Mouse (Mus musculus) hindbrain, embryonic 11.5 days (tissue): ENCODE results near the gene Cep131. TPM values are rescaled to one million over a fixed set of nuclear protein-coding genes. Genes with fewer than 3 reads are reported as not detected.

Experiments
- ATAC-seq: fragments of 200-750 bp; cut with Nextera tagmentation; 2 replicates; pipeline ENCODE4 v1.8.0; 2017; ENCODE audit warnings: mild to moderate bottlenecking, moderate TSS enrichment, moderate library complexity; ENCODE audit not compliant: low FRiP score
- DNase-seq: peaks from one replicate; pipeline ENCODE4 v3.0.0-alpha.2; 2015; ENCODE audit warnings: low spot score
- H3K27ac ChIP-seq: fragments of 300-500 bp; sonication (generic); 2 replicates; pipeline ENCODE4 v1.5.1; 2014; ENCODE audit warnings: mild to moderate bottlenecking, low read depth, low read length
- H3K27me3 ChIP-seq: fragments of 300-500 bp; sonication (generic); 2 replicates; pipeline ENCODE4 v1.6.1; 2014; ENCODE audit warnings: mild to moderate bottlenecking, low read length, moderate library complexity, mixed read lengths; ENCODE audit not compliant: control insufficient read depth, insufficient read depth
- H3K36me3 ChIP-seq: fragments of 300-500 bp; sonication (generic); 2 replicates; pipeline ENCODE4 v1.6.1; 2014; ENCODE audit warnings: mild to moderate bottlenecking, low read length, moderate library complexity, mixed read lengths; ENCODE audit not compliant: control insufficient read depth, insufficient read depth
- H3K4me1 ChIP-seq: fragments of 300-500 bp; sonication (generic); replicated peaks from 2 replicates; pipeline ENCODE4 v1.6.1; 2014; ENCODE audit warnings: low read length, mixed read lengths; ENCODE audit not compliant: control insufficient read depth, insufficient read depth
- H3K4me2 ChIP-seq: fragments of 300-500 bp; sonication (generic); replicated peaks from 2 replicates; pipeline ENCODE4 v1.6.1; 2014; ENCODE audit warnings: mild to moderate bottlenecking, low read depth, low read length
- H3K4me3 ChIP-seq: fragments of 300-500 bp; sonication (generic); 2 replicates; pipeline ENCODE4 v1.5.1; 2014; ENCODE audit warnings: low read depth, low read length
- H3K9ac ChIP-seq: fragments of 300-500 bp; sonication (generic); 2 replicates; pipeline ENCODE4 v1.6.1; 2014; ENCODE audit warnings: low read depth, low read length
- H3K9me3 ChIP-seq: fragments of 300-500 bp; sonication (generic); 2 replicates; pipeline ENCODE4 v1.6.1; 2016; ENCODE audit warnings: low read length; ENCODE audit not compliant: control insufficient read depth
- WGBS: fragments of 180-500 bp; shearing (Covaris S2); extraction: QIAGEN DNeasy Blood & Tissue Kit; methylation state at CpG from one replicate; pipeline ENCODE4 v1.1.7; 2014; 5-methylcytosine and 5-hydroxymethylcytosine counted together
- polyA plus RNA-seq: library from polyadenylated mRNA; unstranded; fragments of >200 nt; fragmentation: Nextera tagmentation; extraction: Ambion mirVana; gene quantifications from 2 replicates; pipeline ENCODE4 v1.2.1, GENCODE M21; 2014

The Cep131 gene
- polyA plus RNA-seq, 1 experiment from 2014 or later: 24.6 TPM

- 89% methylated on average over 9 of the region's 9 CpGs for WGBS
- ATAC-seq: no peak
Observed at GRCm38 (mm10) chr11:120107796-120108195, 21.2 kb upstream of the Cep131 start.

GRCm38 (mm10) chr11:120107026-120107425 lies 20.4 kb upstream of the Cep131 start:
- H3K9me3 ChIP-seq: no peaks in the 10 kb centered on the region
- no peak overlapping the region for H3K4me3 ChIP-seq
- no peak overlapping the region for H3K4me2 ChIP-seq
- WGBS: 69% methylated on average over 2 of the region's 2 CpGs
- H3K36me3 ChIP-seq: 0 out of 2 replicates have a peak, but pooled peaks cover 2% of the 10 kb centered on the region
- no peaks in the 10 kb centered on the region for H3K4me1 ChIP-seq
- ATAC-seq (no peak), DNase-seq (no peak)
- H3K27me3 ChIP-seq: no peaks in the 10 kb centered on the region
- no peak overlapping the region for H3K27ac ChIP-seq
- no peak overlapping the region for H3K9ac ChIP-seq

More at GRCm38 (mm10) chr11:120107796-120108195, 21.2 kb upstream of the Cep131 start:
- Histone ChIP-seq H3K9ac (no peak overlapping the region), H3K4me2 (no peak overlapping the region), H3K4me1 (no peaks in the 10 kb centered on the region), H3K4me3 (no peak overlapping the region), H3K27ac (no peak overlapping the region), H3K27me3 (no peaks in the 10 kb centered on the region), H3K9me3 (no peaks in the 10 kb centered on the region), H3K36me3 (0 out of 2 replicates have a peak, but pooled peaks cover 2% of the 10 kb centered on the region)
- DNase-seq: no peak

- Histone ChIP-seq H3K27me3 (no peaks in the 10 kb centered on the region), H3K9me3 (no peaks in the 10 kb centered on the region), H3K4me2 (no peak overlapping the region), H3K27ac (no peak overlapping the region), H3K9ac (no peak overlapping the region), H3K36me3 (0 out of 2 replicates have a peak, but pooled peaks cover 2% of the 10 kb centered on the region), H3K4me1 (peaks cover 2% of the 10 kb centered on the region; the same call in 1 of the 2 replicates), H3K4me3 (no peak overlapping the region)
- no peak for DNase-seq
- 93% methylated on average over 3 of the region's 3 CpGs for WGBS
- no peak for ATAC-seq
Observed at GRCm38 (mm10) chr11:120103431-120103997, 16.9 kb upstream of the Cep131 start.

GRCm38 (mm10) chr11:120101036-120101435 lies 14.4 kb upstream of the Cep131 start:
- 0 out of 2 replicates have a peak, but pooled peaks cover 2% of the 10 kb centered on the region for H3K36me3 ChIP-seq
- H3K4me1 ChIP-seq: peaks cover 2% of the 10 kb centered on the region
- no peaks in the 10 kb centered on the region for H3K9me3 ChIP-seq
- peak; percentile 83 for DNase-seq
- ATAC-seq: no peak
- no peaks in the 10 kb centered on the region for H3K27me3 ChIP-seq
- no peak overlapping the region for H3K27ac ChIP-seq
- H3K9ac ChIP-seq: no peak overlapping the region
- 0% methylated on average over 3 of the region's 3 CpGs for WGBS
- no peak overlapping the region for H3K4me2 ChIP-seq
- H3K4me3 ChIP-seq: no peak overlapping the region

GRCm38 (mm10) chr11:120098588-120099511 lies 12.2 kb upstream of the Cep131 start, which contains the start of the genes Tepsin and Ndufaf8:
Gene Tepsin (minus strand): TSS chr11:120098731.
Gene Ndufaf8 (plus strand): TSS chr11:120098928.
- peak within 1 kb of the TSS; percentile 91 for H3K4me2 ChIP-seq
- peak within 1 kb of the TSS; percentile 88 for H3K9ac ChIP-seq
- no peaks in the 10 kb centered on the region for H3K36me3 ChIP-seq
- H3K4me1 ChIP-seq: peaks cover 2% of the 10 kb centered on the region
- H3K4me3 ChIP-seq: peak within 1 kb of the TSS; percentile 88
- under 1% methylated on average over 77 of the region's 77 CpGs for WGBS
- H3K27me3 ChIP-seq: no peaks in the 10 kb centered on the region
- ATAC-seq: peak; percentile 97
- peak within 1 kb of the TSS; percentile 89 for H3K27ac ChIP-seq
- peak; percentile 98 for DNase-seq
- no peaks in the 10 kb centered on the region for H3K9me3 ChIP-seq

GRCm38 (mm10) chr11:120092817-120093591 lies 6.4 kb upstream of the Cep131 start:
- no peaks in the 10 kb centered on the region for H3K27me3 ChIP-seq
- H3K4me1 ChIP-seq: no peaks in the 10 kb centered on the region; the same call in 1 of the 2 replicates
- no peak overlapping the region for H3K9ac ChIP-seq
- WGBS: 81% methylated on average over 20 of the region's 23 CpGs
- H3K4me2 ChIP-seq: no peak overlapping the region
- no peak overlapping the region for H3K27ac ChIP-seq
- H3K36me3 ChIP-seq: peaks cover 2% of the 10 kb centered on the region; the same call in 1 of the 2 replicates
- no peak for ATAC-seq
- DNase-seq: no peak
- no peaks in the 10 kb centered on the region for H3K9me3 ChIP-seq
- no peak overlapping the region for H3K4me3 ChIP-seq

- ATAC-seq: no peak
- Histone ChIP-seq H3K4me3 (no peak overlapping the region), H3K9me3 (no peaks in the 10 kb centered on the region), H3K9ac (no peak overlapping the region), H3K4me2 (no peak overlapping the region), H3K4me1 (peaks cover 3% of the 10 kb centered on the region; the same call in 1 of the 2 replicates), H3K27ac (no peak overlapping the region), H3K27me3 (no peaks in the 10 kb centered on the region), H3K36me3 (peaks cover 2% of the 10 kb centered on the region; the same call in 1 of the 2 replicates)
- DNase-seq: no peak
- 87% methylated on average over 4 of the region's 4 CpGs for WGBS
Observed at GRCm38 (mm10) chr11:120090661-120091060, 4.0 kb upstream of the Cep131 start.
